Mouse (Mus musculus): ENCODE results near the gene Trappc11. TPM values are rescaled to one million over a fixed set of nuclear protein-coding genes. Genes with fewer than 3 reads are reported as not detected.
"Not testable (repeated sequence)": the region's sequence is repeated elsewhere in the genome, so short reads cannot be mapped to it uniquely, and the experiment has no call there.

Gene Trappc11
- polyA plus RNA-seq, 1 experiment from 2014 or later: 20.7 TPM

DNA sequence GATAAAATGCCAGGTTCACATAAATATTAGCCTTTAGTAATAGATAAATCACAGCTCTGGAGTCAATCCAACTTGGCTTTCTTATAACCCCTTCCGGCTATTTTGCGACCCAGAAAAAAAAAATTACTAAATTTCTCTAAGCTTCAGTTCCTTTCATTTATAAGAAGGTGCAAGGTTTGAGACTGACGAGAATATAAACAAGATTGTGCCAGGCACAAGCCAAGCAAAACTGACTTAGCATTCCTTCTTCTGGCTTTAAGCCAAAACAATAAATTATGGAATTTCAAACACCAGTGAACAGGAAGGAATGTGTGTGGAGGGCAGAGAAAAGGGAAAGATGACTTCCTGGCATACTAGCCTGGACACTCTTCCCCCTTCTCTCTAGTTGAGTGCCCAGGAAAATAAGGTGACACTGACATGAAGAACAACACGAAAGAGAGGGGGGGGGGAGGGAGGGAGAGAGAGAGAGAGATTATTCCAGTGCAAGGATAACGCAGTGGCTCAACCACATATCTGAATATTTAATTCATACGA, 74.0 kb downstream of the Trappc11 start:
- H3K9me3 ChIP-seq (replicated peaks; ENCODE audit: control insufficient read depth, low read length): peaks cover 5% of the 10 kb centered on the region
- H3K9ac ChIP-seq (ENCODE audit: low read length): no peak overlapping the region
- H3K36me3 ChIP-seq (ENCODE audit: control insufficient read depth, insufficient read depth): no peaks in the 10 kb centered on the region
- H3K27me3 ChIP-seq (ENCODE audit: control insufficient read depth, insufficient read depth, low read length): no peaks in the 10 kb centered on the region
- H3K4me3 ChIP-seq (ENCODE audit: low read length): no peak overlapping the region
- H3K27ac ChIP-seq (ENCODE audit: low read length): no peak overlapping the region
- peaks cover 8% of the 10 kb centered on the region for H3K4me1 ChIP-seq (ENCODE audit: control insufficient read depth, insufficient read depth, low read length)
- H3K4me2 ChIP-seq (ENCODE audit: low read depth, low read length): no peak overlapping the region
- no peak for ATAC-seq (replicated peaks; ENCODE audit: extremely low read depth, insufficient read depth, low FRiP score)
- 68% methylated on average over 6 of the region's 6 CpGs for WGBS

DNA sequence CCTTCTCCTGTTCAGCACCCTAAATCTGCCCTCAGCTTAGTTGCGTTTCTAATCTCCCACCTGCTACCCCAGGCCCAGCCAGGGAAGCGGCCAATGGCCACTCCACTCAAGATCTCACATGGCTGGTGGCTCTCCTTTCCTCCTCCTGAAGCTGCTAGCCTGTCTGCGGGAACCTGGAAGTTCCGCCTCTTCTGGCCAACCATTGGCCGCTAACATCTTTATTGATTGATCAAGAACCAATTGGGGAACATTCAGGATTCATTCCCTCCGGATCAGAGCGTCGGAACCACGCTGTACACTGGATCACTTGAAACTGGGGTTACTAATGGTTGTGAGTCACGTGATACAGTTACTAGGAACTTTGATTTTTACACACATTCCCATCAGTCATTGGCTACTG, 74.7 kb downstream of the Trappc11 start:
- no peak for ATAC-seq (replicated peaks; ENCODE audit: extremely low read depth, insufficient read depth, low FRiP score)
- Histone ChIP-seq H3K4me1 (ENCODE audit: control insufficient read depth, insufficient read depth, low read length) (peaks cover 8% of the 10 kb centered on the region), H3K9me3 (replicated peaks; ENCODE audit: control insufficient read depth, low read length) (peaks cover 5% of the 10 kb centered on the region), H3K36me3 (ENCODE audit: control insufficient read depth, insufficient read depth) (no peaks in the 10 kb centered on the region), H3K27me3 (ENCODE audit: control insufficient read depth, insufficient read depth, low read length) (no peaks in the 10 kb centered on the region), H3K9ac (ENCODE audit: low read length) (no peak overlapping the region), H3K4me3 (ENCODE audit: low read length) (no peak overlapping the region), H3K4me2 (ENCODE audit: low read depth, low read length) (no peak overlapping the region), H3K27ac (ENCODE audit: low read length) (no peak overlapping the region)
- WGBS: 91% methylated on average over 10 of the region's 10 CpGs

- not testable (repeated sequence) for H3K9ac ChIP-seq (ENCODE audit: low read length); H3K4me2 ChIP-seq (ENCODE audit: low read depth, low read length); H3K9me3 ChIP-seq (replicated peaks; ENCODE audit: control insufficient read depth, low read length); ATAC-seq (replicated peaks; ENCODE audit: extremely low read depth, insufficient read depth, low FRiP score); H3K27me3 ChIP-seq (ENCODE audit: control insufficient read depth, insufficient read depth, low read length); H3K4me1 ChIP-seq (ENCODE audit: control insufficient read depth, insufficient read depth, low read length); H3K27ac ChIP-seq (ENCODE audit: low read length); H3K36me3 ChIP-seq (ENCODE audit: control insufficient read depth, insufficient read depth); H3K4me3 ChIP-seq (ENCODE audit: low read length)
- WGBS: 89% methylated on average over 2 of the region's 2 CpGs
These were observed 84.1 kb downstream of the Trappc11 start for GRCm38 (mm10) chr8:47449211-47449610.

DNA sequence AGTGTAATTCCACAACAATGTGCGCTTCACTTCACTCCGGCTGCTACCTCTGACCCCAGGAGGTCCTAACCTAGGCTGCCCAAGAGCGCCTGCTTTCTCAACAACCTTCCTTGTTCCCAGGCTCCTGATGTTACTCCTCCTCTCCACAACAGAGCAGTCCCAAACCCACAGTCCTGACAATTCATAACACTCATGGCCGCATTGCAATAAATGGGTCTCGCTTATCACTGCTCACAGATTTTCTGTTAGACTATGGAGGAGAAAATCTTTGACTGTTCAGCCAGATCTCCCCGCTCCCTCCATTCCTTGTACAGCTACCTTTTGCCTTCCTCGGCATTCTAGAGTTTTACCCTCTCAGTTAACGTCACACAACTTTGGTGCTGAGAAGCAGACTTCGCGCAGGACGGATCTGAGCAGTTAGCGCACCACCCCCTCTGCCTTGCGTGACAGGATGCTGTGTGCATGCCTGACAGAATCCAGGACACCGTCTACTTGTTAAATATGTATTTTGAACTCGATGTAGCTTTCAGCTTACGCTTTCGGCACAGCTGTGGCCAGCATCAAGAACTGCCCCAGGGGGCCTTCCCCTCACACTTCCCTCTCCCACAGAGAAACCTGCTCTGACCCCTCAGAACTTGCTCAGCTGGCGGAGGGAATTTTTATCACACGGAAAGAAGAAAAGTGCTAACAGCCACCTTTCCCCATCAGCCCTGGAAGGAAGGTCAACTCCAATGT, 86.8 kb downstream of the Trappc11 start, which contains the start of gene Stox2:
Gene Stox2 (minus strand): TSS at position 51 of the 735 bp plus-strand sequence.
- no peak for ATAC-seq (replicated peaks; ENCODE audit: extremely low read depth, insufficient read depth, low FRiP score)
- H3K4me2 ChIP-seq (ENCODE audit: low read depth, low read length): no peak within 1 kb of the TSS
- no peaks in the 10 kb centered on the region for H3K36me3 ChIP-seq (ENCODE audit: control insufficient read depth, insufficient read depth)
- no peaks in the 10 kb centered on the region for H3K4me1 ChIP-seq (ENCODE audit: control insufficient read depth, insufficient read depth, low read length)
- H3K9me3 ChIP-seq (replicated peaks; ENCODE audit: control insufficient read depth, low read length): peaks cover under 1% of the 10 kb centered on the region; the same call in 1 of the 2 replicates
- 74% methylated on average over 19 of the region's 19 CpGs for WGBS
- H3K27ac ChIP-seq (ENCODE audit: low read length): no peak within 1 kb of the TSS
- H3K4me3 ChIP-seq (ENCODE audit: low read length): no peak within 1 kb of the TSS
- no peak within 1 kb of the TSS for H3K9ac ChIP-seq (ENCODE audit: low read length)
- no peaks in the 10 kb centered on the region for H3K27me3 ChIP-seq (ENCODE audit: control insufficient read depth, insufficient read depth, low read length)

Other genes starting within 250 kb of the Trappc11 start
- gene Stox2, start 87.1 kb downstream of the Trappc11 start, polyA plus RNA-seq (2015; fragmentation: Nextera tagmentation; extraction: Ambion mirVana): 7.3 and 8.0 TPM in 2 replicates
- 29.5 and 34.0 TPM in 2 replicates for gene Rwdd4a, start 194 bp upstream of the Trappc11 start, polyA plus RNA-seq (2015; fragmentation: Nextera tagmentation; extraction: Ambion mirVana)
- 7.2 and 8.3 TPM in 2 replicates for gene Ing2, start 142.1 kb upstream of the Trappc11 start, polyA plus RNA-seq (2015; fragmentation: Nextera tagmentation; extraction: Ambion mirVana)
- 15.5 and 17.2 TPM in 2 replicates for gene Cdkn2aip, start 180.5 kb upstream of the Trappc11 start, polyA plus RNA-seq (2015; fragmentation: Nextera tagmentation; extraction: Ambion mirVana)